Mouse (Mus musculus): ENCODE results near the gene Cadps2. TPM values are rescaled to one million over a fixed set of nuclear protein-coding genes. Genes with fewer than 3 reads are reported as not detected.

Gene Cadps2
- polyA plus RNA-seq (2015; fragmentation: Nextera tagmentation; extraction: Ambion mirVana) = 4.9 and 6.1 TPM in 2 replicates

DNA sequence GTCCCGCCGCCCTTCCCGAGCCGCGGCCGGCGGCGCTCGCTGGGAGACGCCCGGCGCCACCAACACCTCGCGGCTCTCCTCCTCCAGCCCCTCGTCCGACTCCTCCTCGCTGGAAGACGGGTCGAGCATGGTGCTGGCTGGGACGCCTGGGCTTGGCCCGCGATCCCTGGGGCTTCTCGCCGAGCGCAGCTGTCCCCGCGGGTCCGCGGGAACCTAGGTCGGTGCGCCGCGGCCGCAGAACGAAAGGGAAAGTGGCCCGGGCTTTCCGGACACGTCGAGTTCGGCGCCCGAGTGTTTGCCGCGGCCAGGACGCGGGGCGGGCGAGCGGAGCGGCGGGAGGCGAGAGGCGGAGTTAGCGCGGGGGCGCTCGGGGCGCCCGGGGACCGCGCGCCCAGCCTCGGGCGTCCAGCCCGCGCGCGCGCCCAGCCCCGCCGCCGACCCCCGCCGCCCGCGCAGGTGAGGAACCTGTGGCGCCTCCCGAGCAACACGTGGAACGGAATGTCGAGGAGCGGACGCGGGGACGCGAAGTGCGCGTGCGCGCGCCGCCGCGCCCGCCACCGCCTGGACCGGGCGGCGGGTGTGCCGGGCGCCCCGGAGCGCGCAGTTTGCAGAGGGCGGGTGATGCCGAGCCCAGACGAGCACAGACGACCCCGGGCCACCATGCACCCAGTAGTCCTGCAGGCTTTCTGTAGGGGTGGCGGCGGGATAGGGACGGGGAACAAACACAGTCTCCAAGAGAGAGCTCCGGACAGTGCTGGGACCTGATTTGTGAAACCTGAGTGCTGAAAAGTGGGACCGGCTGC is at the start of gene Cadps2:
TSS of gene Cadps2 (minus strand) at position 413 of the 803 bp plus-strand sequence.
- under 1% methylated on average over 110 of the region's 114 CpGs for WGBS
- H3K27ac ChIP-seq (replicated peaks) = no peak within 1 kb of the TSS

DNA sequence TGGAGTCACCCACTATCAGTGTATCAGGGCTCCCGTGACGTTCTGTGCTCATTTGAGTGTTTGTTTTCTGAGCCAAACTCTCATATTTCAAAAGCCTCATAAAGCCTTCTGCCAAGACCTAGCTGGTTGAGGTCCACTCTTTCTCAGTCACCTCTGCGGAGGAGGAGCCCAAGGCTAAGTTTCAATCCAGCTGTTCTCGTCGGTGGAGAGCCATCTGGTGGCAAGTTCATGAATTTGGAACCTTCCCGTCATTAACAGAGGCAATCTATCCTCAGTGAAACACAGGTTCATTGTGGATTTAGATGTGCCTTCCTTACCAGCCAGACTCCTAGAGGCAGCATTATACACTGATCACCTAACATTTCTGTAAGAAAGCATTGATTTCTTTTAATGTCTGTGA is 47.2 kb upstream of the Cadps2 start:
- H3K9me3 ChIP-seq = no peaks in the 10 kb centered on the region
- ATAC-seq (replicated peaks) = 0 out of 2 replicates have a peak, but pooled peaks have one; percentile 48

More for the DNA sequence above, at the start of gene Cadps2:
- peaks cover 11% of the 10 kb centered on the region for H3K4me1 ChIP-seq
- 0 out of 2 replicates have a peak, but pooled peaks cover 3% of the 10 kb centered on the region for H3K27me3 ChIP-seq
- peak within 1 kb of the TSS; percentile 60 for H3K9ac ChIP-seq (replicated peaks)
- H3K4me2 ChIP-seq (replicated peaks) = peak within 1 kb of the TSS; percentile 96
- H3K4me3 ChIP-seq = peak within 1 kb of the TSS; percentile 81
- H3K36me3 ChIP-seq = no peaks in the 10 kb centered on the region
- ATAC-seq (replicated peaks) = peak; percentile 85
- H3K9me3 ChIP-seq = no peaks in the 10 kb centered on the region

DNA sequence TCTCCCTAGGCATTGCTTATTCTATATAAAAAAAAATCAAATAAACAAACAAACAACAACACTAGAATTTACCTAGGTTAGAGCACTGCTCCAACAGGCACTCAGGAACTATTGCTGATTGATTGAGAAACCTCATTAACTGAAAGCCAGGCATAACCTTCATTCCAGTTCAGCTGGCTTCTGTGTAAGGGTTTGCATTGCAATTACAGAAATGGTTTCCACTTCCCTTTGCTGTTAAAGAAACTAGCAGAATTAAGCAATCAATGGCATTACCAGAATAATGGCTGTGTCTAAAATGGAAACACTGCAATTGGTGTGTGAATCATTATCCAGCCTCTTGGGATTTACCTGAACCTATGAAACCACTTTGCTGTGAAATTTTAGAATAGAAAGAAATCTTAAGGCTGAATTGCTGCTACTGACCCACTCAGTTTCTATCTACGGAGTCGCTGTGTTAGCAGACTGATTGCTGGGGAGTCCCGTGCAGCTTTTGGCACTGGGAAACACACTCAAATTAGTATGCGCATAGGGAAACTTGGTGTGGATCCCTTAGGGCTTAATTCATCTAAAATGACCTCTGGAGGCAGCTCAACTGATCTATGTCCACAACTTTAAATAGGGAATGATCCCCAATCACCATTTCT is 37.7 kb upstream of the Cadps2 start:
- Histone ChIP-seq H3K9ac (replicated peaks) (no peak overlapping the region), H3K4me1 (peaks cover 9% of the 10 kb centered on the region; the same call in 1 of the 2 replicates), H3K27ac (replicated peaks) (peak overlapping the region; percentile 25; the same call in 1 of the 2 replicates), H3K36me3 (no peaks in the 10 kb centered on the region), H3K27me3 (no peaks in the 10 kb centered on the region), H3K4me3 (no peak overlapping the region), H3K4me2 (replicated peaks) (peak overlapping the region; percentile 18; the same call in 1 of the 2 replicates), H3K9me3 (no peaks in the 10 kb centered on the region)
- 8% methylated on average over 4 of the region's 4 CpGs for WGBS
- peak; percentile 86 for ATAC-seq (replicated peaks)

More for the DNA sequence above, 47.2 kb upstream of the Cadps2 start:
- Histone ChIP-seq H3K4me3 (no peak overlapping the region), H3K9ac (replicated peaks) (no peak overlapping the region), H3K27me3 (no peaks in the 10 kb centered on the region), H3K4me1 (no peaks in the 10 kb centered on the region), H3K27ac (replicated peaks) (no peak overlapping the region), H3K36me3 (no peaks in the 10 kb centered on the region), H3K4me2 (replicated peaks) (no peak overlapping the region)
- 14% methylated on average over 6 of the region's 6 CpGs for whole genome bisulfite sequencing

DNA sequence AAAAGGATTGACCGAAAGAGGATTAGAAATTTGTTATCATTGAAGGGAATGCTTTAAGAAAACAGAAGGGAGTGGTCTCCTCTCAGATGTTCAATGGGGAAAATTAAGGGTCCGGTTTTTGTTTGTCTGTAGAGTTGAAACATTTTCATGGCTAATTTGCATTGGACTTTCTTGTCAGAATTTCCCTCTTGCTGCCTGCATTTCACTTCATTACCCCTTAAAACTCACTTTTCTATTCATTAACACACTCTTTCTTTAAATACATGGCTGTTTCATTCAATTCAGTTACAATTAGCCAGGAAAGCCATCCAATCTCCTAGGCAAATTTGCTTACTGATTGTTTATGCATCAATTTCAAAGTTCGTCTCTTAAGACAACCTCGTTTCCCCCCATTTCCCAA is 37.1 kb upstream of the Cadps2 start:
- Histone ChIP-seq H3K4me3 (no peak overlapping the region), H3K4me1 (peaks cover 9% of the 10 kb centered on the region; the same call in 1 of the 2 replicates), H3K27me3 (no peaks in the 10 kb centered on the region), H3K27ac (replicated peaks) (peak overlapping the region; percentile 25; the same call in 1 of the 2 replicates), H3K36me3 (no peaks in the 10 kb centered on the region), H3K9me3 (no peaks in the 10 kb centered on the region), H3K9ac (replicated peaks) (no peak overlapping the region), H3K4me2 (replicated peaks) (no peak overlapping the region)
- 9% methylated on average over 4 of the region's 4 CpGs for WGBS
- ATAC-seq (replicated peaks) = peak; percentile 47; the same call in 1 of the 2 replicates

DNA sequence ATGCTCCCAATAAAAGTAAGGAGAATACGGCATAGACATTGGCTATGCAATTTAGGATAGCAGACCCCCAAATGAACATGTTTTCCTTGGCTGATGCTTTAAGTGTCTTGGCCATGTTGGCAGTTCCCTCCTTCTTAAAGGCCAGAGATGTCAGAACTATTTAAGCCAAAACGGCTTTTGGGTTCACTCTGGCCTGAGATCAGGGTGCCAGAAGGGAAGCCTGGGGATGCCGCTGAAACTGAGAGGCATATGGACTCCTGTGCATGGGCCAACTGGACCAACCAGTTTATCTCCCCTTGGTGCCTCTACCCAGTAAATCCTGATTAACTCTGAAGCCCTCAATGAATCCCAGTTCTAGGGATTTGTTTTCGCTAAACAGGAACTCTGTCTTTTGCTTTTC is 34.6 kb upstream of the Cadps2 start:
- WGBS = 81% methylated on average over 4 of the region's 4 CpGs
- H3K27me3 ChIP-seq = no peaks in the 10 kb centered on the region
- no peak overlapping the region for H3K4me2 ChIP-seq (replicated peaks)
- ATAC-seq (replicated peaks) = no peak
- no peak overlapping the region for H3K4me3 ChIP-seq
- H3K4me1 ChIP-seq = peaks cover 9% of the 10 kb centered on the region; the same call in 1 of the 2 replicates
- no peak overlapping the region for H3K27ac ChIP-seq (replicated peaks)
- no peak overlapping the region for H3K9ac ChIP-seq (replicated peaks)
- H3K9me3 ChIP-seq = no peaks in the 10 kb centered on the region
- no peaks in the 10 kb centered on the region for H3K36me3 ChIP-seq

DNA sequence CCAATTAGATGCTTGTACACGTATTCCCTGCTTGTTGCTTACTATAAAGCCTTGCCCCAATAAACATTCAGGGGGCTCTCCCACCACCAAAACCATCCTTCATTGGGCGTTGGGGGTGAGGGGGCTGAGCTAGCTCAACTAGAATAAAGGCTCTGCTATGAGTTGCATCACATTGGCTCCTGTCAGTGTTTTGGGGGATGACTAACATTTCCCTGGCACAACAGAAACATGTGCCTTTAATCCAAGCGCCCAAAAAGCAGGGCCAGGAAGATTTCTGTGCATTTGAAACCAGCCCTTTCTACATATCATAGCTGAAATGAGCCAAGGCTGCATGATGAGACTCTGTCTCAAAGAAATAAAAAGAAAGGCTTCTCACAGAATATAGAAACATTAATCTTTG is 34.0 kb upstream of the Cadps2 start:
- no peak for ATAC-seq (replicated peaks)
- H3K9ac ChIP-seq (replicated peaks) = no peak overlapping the region
- H3K9me3 ChIP-seq = no peaks in the 10 kb centered on the region
- no peak overlapping the region for H3K27ac ChIP-seq (replicated peaks)
- WGBS = 76% methylated on average over 3 of the region's 3 CpGs
- H3K4me3 ChIP-seq = no peak overlapping the region
- H3K27me3 ChIP-seq = no peaks in the 10 kb centered on the region
- H3K4me1 ChIP-seq = peaks cover 9% of the 10 kb centered on the region; the same call in 1 of the 2 replicates
- H3K4me2 ChIP-seq (replicated peaks) = no peak overlapping the region
- no peaks in the 10 kb centered on the region for H3K36me3 ChIP-seq

DNA sequence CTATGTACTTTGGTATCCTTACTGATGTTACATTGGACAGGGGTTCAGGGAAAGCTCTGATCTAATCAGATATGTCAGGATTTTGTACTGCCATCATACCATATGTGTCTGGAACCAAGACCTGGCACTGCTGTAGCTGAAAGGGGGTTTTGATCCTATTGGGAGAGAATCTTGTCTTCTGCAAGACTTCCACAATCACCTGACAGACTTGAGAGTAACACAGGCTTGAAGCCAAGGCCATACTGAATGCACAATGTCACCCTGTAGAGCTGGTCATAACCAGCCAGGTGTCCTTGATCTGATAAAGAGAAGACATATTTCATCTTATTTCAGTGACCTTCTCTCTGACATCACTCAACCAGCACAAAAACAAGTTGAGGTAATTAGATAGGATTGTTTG is 30.8 kb upstream of the Cadps2 start:
- ATAC-seq (replicated peaks) = no peak
- H3K9ac ChIP-seq (replicated peaks) = no peak overlapping the region
- H3K36me3 ChIP-seq = no peaks in the 10 kb centered on the region
- H3K4me1 ChIP-seq = no peaks in the 10 kb centered on the region
- no peaks in the 10 kb centered on the region for H3K9me3 ChIP-seq
- H3K27ac ChIP-seq (replicated peaks) = no peak overlapping the region
- H3K4me2 ChIP-seq (replicated peaks) = no peak overlapping the region
- H3K4me3 ChIP-seq = no peak overlapping the region
- H3K27me3 ChIP-seq = no peaks in the 10 kb centered on the region

DNA sequence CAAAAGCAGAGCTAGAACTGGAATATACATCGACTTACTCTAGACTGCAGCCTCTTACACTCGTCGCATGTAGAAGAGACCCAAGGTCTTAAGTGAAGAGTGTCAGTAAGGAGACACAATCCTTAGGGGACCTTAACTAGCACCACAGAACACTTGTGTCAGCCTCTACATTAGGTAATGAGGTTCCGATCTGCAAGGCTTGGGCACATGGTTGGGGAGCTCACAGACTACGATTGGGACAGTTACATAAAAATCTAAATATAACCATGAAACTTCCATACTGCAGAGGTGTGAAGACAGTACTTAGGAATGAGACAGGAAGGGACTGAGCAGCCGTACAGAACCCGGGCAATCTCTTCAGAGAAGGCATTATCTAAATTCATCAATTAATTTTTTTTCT is 27.1 kb upstream of the Cadps2 start:
- Histone ChIP-seq H3K27ac (replicated peaks) (no peak overlapping the region), H3K9ac (replicated peaks) (no peak overlapping the region), H3K36me3 (no peaks in the 10 kb centered on the region), H3K9me3 (no peaks in the 10 kb centered on the region), H3K27me3 (no peaks in the 10 kb centered on the region), H3K4me2 (replicated peaks) (no peak overlapping the region), H3K4me1 (no peaks in the 10 kb centered on the region), H3K4me3 (no peak overlapping the region)
- ATAC-seq (replicated peaks) = no peak
- 93% methylated on average over 7 of the region's 7 CpGs for WGBS

DNA sequence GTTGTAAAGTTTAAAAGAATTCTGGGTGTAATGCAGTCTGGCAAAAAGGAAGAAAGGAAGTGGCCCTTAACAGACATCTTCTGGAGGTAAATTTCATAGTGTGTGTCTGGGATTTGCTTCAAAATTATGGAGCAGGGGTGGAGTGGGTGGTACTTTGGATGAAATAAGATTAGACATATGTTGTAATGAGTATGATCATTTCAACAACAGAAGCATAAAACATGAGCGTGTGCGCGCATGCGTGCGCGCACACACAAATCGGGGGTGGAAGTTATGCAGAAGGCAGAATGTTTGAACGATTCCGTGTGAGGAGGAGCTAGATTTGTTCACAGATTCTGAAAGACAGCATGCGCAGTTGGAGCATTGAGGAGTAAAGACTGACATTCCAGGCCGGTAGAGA is 14.2 kb upstream of the Cadps2 start:
- Histone ChIP-seq H3K4me3 (no peak overlapping the region), H3K4me2 (replicated peaks) (no peak overlapping the region), H3K9ac (replicated peaks) (no peak overlapping the region), H3K27ac (replicated peaks) (no peak overlapping the region), H3K4me1 (no peaks in the 10 kb centered on the region), H3K36me3 (no peaks in the 10 kb centered on the region), H3K27me3 (no peaks in the 10 kb centered on the region), H3K9me3 (no peaks in the 10 kb centered on the region)
- 96% methylated on average over 11 of the region's 11 CpGs for WGBS
- ATAC-seq (replicated peaks) = no peak

DNA sequence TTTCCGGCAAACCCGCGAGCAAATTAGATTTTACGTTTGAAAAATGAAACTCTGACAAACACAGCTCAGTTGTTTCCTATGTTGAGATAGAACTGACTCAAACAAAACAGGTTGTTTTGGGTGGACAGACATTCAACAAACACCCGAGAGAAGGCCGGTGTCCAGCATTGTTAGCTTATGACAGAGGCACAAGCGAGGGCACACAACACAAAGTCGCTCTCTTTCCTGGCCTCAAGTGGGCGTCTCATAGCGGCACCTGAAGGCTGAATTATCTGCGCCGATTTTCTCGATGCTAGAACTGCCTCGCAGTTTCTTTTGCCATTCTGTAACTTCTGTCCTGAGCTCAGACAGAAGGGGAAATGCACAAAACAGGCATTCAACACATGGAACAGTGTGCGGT is 780 bp upstream of the Cadps2 start:
- no peak for ATAC-seq (replicated peaks)
- peak overlapping the region; percentile 96 for H3K4me2 ChIP-seq (replicated peaks)
- H3K27me3 ChIP-seq = 0 out of 2 replicates have a peak, but pooled peaks cover 3% of the 10 kb centered on the region
- H3K9ac ChIP-seq (replicated peaks) = no peak overlapping the region
- H3K27ac ChIP-seq (replicated peaks) = no peak overlapping the region
- 1% methylated on average over 15 of the region's 15 CpGs for WGBS
- H3K4me3 ChIP-seq = peak overlapping the region; percentile 81
- peaks cover 11% of the 10 kb centered on the region for H3K4me1 ChIP-seq
- H3K36me3 ChIP-seq = no peaks in the 10 kb centered on the region
- no peaks in the 10 kb centered on the region for H3K9me3 ChIP-seq

DNA sequence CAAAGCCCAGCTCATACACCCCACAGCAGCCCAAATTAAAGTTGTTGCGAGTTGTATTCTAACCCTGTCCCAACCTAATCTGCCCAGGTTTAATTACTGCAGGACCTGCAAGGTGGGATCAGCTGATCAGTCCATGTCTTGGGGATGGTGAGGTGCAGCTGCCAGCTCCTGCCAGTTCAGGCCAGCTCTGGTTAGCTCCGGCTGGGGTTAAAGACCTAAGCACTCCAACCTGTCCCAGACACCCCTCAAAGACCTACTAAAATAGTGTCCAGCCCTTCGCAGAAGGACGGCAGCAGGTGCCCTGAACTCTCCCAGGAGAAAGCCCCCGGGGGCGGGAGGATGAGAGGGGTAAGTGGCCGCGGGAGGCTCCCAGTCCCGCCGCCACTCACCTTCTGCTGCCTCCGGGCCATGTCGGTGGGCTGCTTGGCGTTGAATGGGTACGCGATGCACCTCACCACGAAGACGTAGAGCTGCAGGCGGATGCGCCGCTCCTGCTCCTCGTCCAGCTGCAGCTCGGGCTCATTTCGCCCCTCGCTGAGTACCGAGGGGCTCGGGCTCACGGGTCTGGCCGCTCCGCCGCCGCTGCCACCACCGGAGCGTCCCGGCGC is 716 bp downstream of the Cadps2 start:
- ATAC-seq (replicated peaks) = peak; percentile 23
- 1% methylated on average over 35 of the region's 35 CpGs for WGBS
- Histone ChIP-seq H3K4me3 (peak overlapping the region; percentile 81), H3K27me3 (0 out of 2 replicates have a peak, but pooled peaks cover 3% of the 10 kb centered on the region), H3K27ac (replicated peaks) (no peak overlapping the region), H3K4me1 (peaks cover 11% of the 10 kb centered on the region), H3K36me3 (no peaks in the 10 kb centered on the region), H3K9ac (replicated peaks) (peak overlapping the region; percentile 60), H3K9me3 (no peaks in the 10 kb centered on the region), H3K4me2 (replicated peaks) (peak overlapping the region; percentile 96)

DNA sequence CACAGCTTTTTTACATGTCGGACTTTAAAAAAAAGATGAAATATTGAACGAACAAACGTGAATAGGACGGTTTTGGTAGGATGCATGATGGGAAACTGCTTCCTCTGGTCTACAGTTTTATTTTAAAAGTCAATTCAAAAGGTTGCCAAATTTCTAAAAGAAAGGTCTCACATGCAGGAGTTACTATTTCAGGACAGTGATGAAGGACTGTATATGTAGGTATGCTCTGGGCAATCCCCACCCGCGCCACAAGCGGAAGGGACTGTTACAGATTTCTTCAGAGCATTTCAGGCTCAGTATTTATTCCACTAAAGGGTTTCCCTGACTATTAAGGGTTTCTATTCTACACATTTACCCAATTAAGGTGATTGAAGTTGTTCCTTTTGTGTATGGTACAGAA is 1.6 kb downstream of the Cadps2 start:
- WGBS = 94% methylated on average over 7 of the region's 7 CpGs
- ATAC-seq (replicated peaks) = no peak
- Histone ChIP-seq H3K4me3 (no peak overlapping the region), H3K9ac (replicated peaks) (no peak overlapping the region), H3K27ac (replicated peaks) (no peak overlapping the region), H3K36me3 (no peaks in the 10 kb centered on the region), H3K9me3 (no peaks in the 10 kb centered on the region), H3K4me2 (replicated peaks) (no peak overlapping the region; the same call in 1 of the 2 replicates), H3K27me3 (0 out of 2 replicates have a peak, but pooled peaks cover 3% of the 10 kb centered on the region), H3K4me1 (peaks cover 11% of the 10 kb centered on the region)
